Mouse (Mus musculus): ENCODE data around the gene Rhox10. TPM values are rescaled to one million over a fixed set of nuclear protein-coding genes. Genes with fewer than 3 reads are reported as not detected.

The Rhox10 gene
- polyA plus RNA-seq, 1 experiment from 2014 or later: not detected

Other genes starting within 250 kb of the Rhox10 start
- gene Rhox6, start 239.6 kb upstream of the Rhox10 start, polyA plus RNA-seq (2015; fragmentation: Nextera tagmentation; extraction: Ambion mirVana): not detected in 2 replicates
- gene Rhox7a, start 234.8 kb upstream of the Rhox10 start, polyA plus RNA-seq (2015; fragmentation: Nextera tagmentation; extraction: Ambion mirVana): not detected in 2 replicates
- not detected in 2 replicates for gene Rhox8, start 187.5 kb upstream of the Rhox10 start, polyA plus RNA-seq (2015; fragmentation: Nextera tagmentation; extraction: Ambion mirVana)
- not detected in 2 replicates for gene Rhox7b, start 169.2 kb upstream of the Rhox10 start, polyA plus RNA-seq (2015; fragmentation: Nextera tagmentation; extraction: Ambion mirVana)
- not detected in 2 replicates for gene Rhox9, start 164.7 kb upstream of the Rhox10 start, polyA plus RNA-seq (2015; fragmentation: Nextera tagmentation; extraction: Ambion mirVana)
- not detected in 2 replicates for gene Btg1-ps1, start 47.7 kb upstream of the Rhox10 start, polyA plus RNA-seq (2015; fragmentation: Nextera tagmentation; extraction: Ambion mirVana)
- gene Btg1-ps2, start 23.4 kb upstream of the Rhox10 start, polyA plus RNA-seq (2015; fragmentation: Nextera tagmentation; extraction: Ambion mirVana): not detected in 2 replicates
- gene Rhox11, start 18.7 kb downstream of the Rhox10 start, polyA plus RNA-seq (2015; fragmentation: Nextera tagmentation; extraction: Ambion mirVana): not detected in 2 replicates
- gene Rhox12, start 44.4 kb downstream of the Rhox10 start, polyA plus RNA-seq (2015; fragmentation: Nextera tagmentation; extraction: Ambion mirVana): not detected in 2 replicates
- not detected in 2 replicates for gene Rhox13, start 54.7 kb downstream of the Rhox10 start, polyA plus RNA-seq (2015; fragmentation: Nextera tagmentation; extraction: Ambion mirVana)
- 2.0 and 2.1 TPM in 2 replicates for gene Zbtb33, start 123.3 kb downstream of the Rhox10 start, polyA plus RNA-seq (2015; fragmentation: Nextera tagmentation; extraction: Ambion mirVana)
- gene Tmem255a, start 186.0 kb downstream of the Rhox10 start, polyA plus RNA-seq (2015; fragmentation: Nextera tagmentation; extraction: Ambion mirVana): 14.3 and 15.1 TPM in 2 replicates
- gene Atp1b4, start 249.7 kb downstream of the Rhox10 start, polyA plus RNA-seq (2015; fragmentation: Nextera tagmentation; extraction: Ambion mirVana): 0.04 and 0.08 TPM in 2 replicates

All from heart, embryonic 13.5 days (tissue).